Mouse (Mus musculus) gastrocnemius, adult 2 months (tissue): ENCODE results near the gene Mast3. TPM values are rescaled to one million over a fixed set of nuclear protein-coding genes. Genes with fewer than 3 reads are reported as not detected.

Experiments used
- DNase-seq: peaks from one replicate; pipeline ENCODE4 v3.0.0; 2022
- H3K27ac ChIP-seq: fragments of 200-600 bp; 2 replicates; pipeline ENCODE4 v1.8.1; 2022; ENCODE audit warnings: mild to moderate bottlenecking
- H3K4me3 ChIP-seq: fragments of 200-600 bp; 2 replicates; pipeline ENCODE4 v1.8.1; 2022; ENCODE audit warnings: mild to moderate bottlenecking, moderate library complexity
- CTCF ChIP-seq: fragments of 200-600 bp; IDR thresholded peaks from 2 replicates; pipeline ENCODE4 v1.8.1; 2022; ENCODE audit warnings: antibody characterized with exemption, mild to moderate bottlenecking, moderate library complexity
- intact Hi-C: fragments of 180-260 bp; cut with DNase I; formaldehyde crosslinking; loops from one replicate; pipeline ENCODE4 v1.15.1; 2025
- microRNA-seq: library from miRNA; unstranded; fragments of <30 nt; microRNA quantifications from one replicate; pipeline ENCODE4 v1.2.0, GENCODE M21; 2021
- total RNA-seq, 2 experiments: library from RNA; stranded (reverse); gene quantifications; 2 replicates each; pipeline ENCODE4 v1.2.3; 2021

Gene Mast3
- total RNA-seq, 2 experiments from 2014 or later = 2.7 to 3.6 TPM

GRCm38 (mm10) chr8:70738211-70738610 is 66.6 kb downstream of the Mast3 start:
- intact Hi-C loops = no loop called here
- Histone ChIP-seq H3K27ac (no peak overlapping the region), H3K4me3 (no peak overlapping the region)
- no peak for TF ChIP-seq CTCF
- no peak for DNase-seq

GRCm38 (mm10) chr8:70737705-70738104 is 67.1 kb downstream of the Mast3 start:
- TF ChIP-seq CTCF = no peak

GRCm38 (mm10) chr8:70730956-70731355 is 73.9 kb downstream of the Mast3 start:
- no peak for DNase-seq
- Histone ChIP-seq H3K27ac (no peak overlapping the region), H3K4me3 (no peak overlapping the region)
- intact Hi-C loops = no loop called here
- TF ChIP-seq CTCF = no peak

More at GRCm38 (mm10) chr8:70737705-70738104, 67.1 kb downstream of the Mast3 start:
- Histone ChIP-seq H3K4me3 (no peak overlapping the region), H3K27ac (no peak overlapping the region)
- intact Hi-C loops = no loop called here
- no peak for DNase-seq

GRCm38 (mm10) chr8:70729808-70730475 is 74.9 kb downstream of the Mast3 start:
- H3K4me3 ChIP-seq = peak overlapping the region; percentile 58
- DNase-seq = no peak
- peak; percentile 40 for TF ChIP-seq CTCF
- intact Hi-C loops = no loop called here
- H3K27ac ChIP-seq = no peak overlapping the region

Small RNA genes lying within 50 kb of the gene (microRNA-seq; reads per million reads assigned to microRNA genes)
- not detected for gene Mir7240

Other genes starting within 250 kb of the Mast3 start
- gene Isyna1, start 210.7 kb downstream of the Mast3 start, total RNA-seq = 1 to 10 TPM; 3.2 to 4.3 TPM
- 10 to 100 TPM in 1 of 2 experiments, 1 to 10 TPM in 1; 9.2 to 14.4 TPM for gene Ssbp4, start 196.2 kb downstream of the Mast3 start, total RNA-seq
- gene Lrrc25, start 188.9 kb downstream of the Mast3 start, total RNA-seq = under 1 TPM; 0.42 to 0.48 TPM
- under 1 TPM in 1 of 2 experiments, not detected in 1; 0.28 TPM for gene Gdf15, start 172.6 kb downstream of the Mast3 start, total RNA-seq
- 10 to 100 TPM in 1 of 2 experiments, 1 to 10 TPM in 1; 9.3 to 22.5 TPM for gene Pgpep1, start 144.7 kb downstream of the Mast3 start, total RNA-seq
- 10 to 100 TPM; 61.7 to 65.6 TPM for gene Lsm4, start 131.8 kb downstream of the Mast3 start, total RNA-seq
- 10 to 100 TPM; 35.5 to 54.5 TPM for gene Jund, start 106.1 kb downstream of the Mast3 start, total RNA-seq
- not detected for gene Iqcn, start 101.6 kb downstream of the Mast3 start, total RNA-seq
- gene Gm3336, start 86.5 kb downstream of the Mast3 start, total RNA-seq = not detected
- 1 to 10 TPM; 2.4 to 3.0 TPM for gene Pde4c, start 81.3 kb downstream of the Mast3 start, total RNA-seq
- gene Rab3a, start 50.4 kb downstream of the Mast3 start, total RNA-seq = 10 to 100 TPM; 31.9 to 39.8 TPM
- gene Mpv17l2, start 44.1 kb downstream of the Mast3 start, total RNA-seq = 10 to 100 TPM; 21.0 to 22.8 TPM
- gene Pik3r2, start 28.3 kb downstream of the Mast3 start, total RNA-seq = 10 to 100 TPM; 13.9 to 16.2 TPM
- gene Il12rb1, start 3.4 kb upstream of the Mast3 start, total RNA-seq = not detected
- 100 to 1,000 TPM in 1 of 2 experiments, 10 to 100 TPM in 1; 66.5 to 182 TPM for gene Arrdc2, start 34.7 kb upstream of the Mast3 start, total RNA-seq
- 10 to 100 TPM; 18.1 to 21.5 TPM for gene Kcnn1, start 58.2 kb upstream of the Mast3 start, total RNA-seq
- 10 to 100 TPM; 65.6 to 73.1 TPM for gene Ccdc124, start 68.9 kb upstream of the Mast3 start, total RNA-seq
- not detected for gene Slc5a5, start 87.7 kb upstream of the Mast3 start, total RNA-seq
- 1,000 to 10,000 TPM in 1 of 2 experiments, 100 to 1,000 TPM in 1; 932 to 1,039 TPM for gene Rpl18a, start 92.4 kb upstream of the Mast3 start, total RNA-seq
- 10 to 100 TPM; 10.6 to 11.2 TPM for gene Map1s, start 100.9 kb upstream of the Mast3 start, total RNA-seq